Mouse (Mus musculus): Measurements from ENCODE around the gene Olfr1116.
"Not testable (repeated sequence)": the region's sequence is repeated elsewhere in the genome, so short reads cannot be mapped to it uniquely, and the experiment has no call there.

Olfr1116 gene

DNA sequence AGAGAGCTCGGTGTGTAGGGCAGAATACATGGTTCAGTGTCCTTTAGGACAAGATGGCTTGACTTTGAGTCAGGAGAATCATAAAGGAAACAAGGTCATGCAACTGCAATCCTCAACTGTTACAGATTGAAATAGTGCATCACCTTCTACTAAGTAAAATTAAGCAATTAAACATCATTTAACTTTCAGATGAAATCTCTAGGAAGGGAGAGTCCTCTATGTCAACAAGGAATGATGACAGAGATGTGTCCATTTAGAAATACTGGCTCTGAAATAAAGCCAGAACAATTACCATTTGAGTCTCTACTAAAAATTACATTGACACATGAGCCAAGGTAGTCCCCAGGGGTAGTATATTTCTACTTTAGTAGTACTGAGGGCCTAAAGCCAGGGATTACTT is at the start of gene Olfr1116:
Olfr1116 (plus strand) TSS at position 301 of the 400 bp plus-strand sequence.
- no peak for DNase-seq (ENCODE audit: low read depth, low spot score)
- Histone ChIP-seq H3K27me3 (ENCODE audit: control insufficient read depth, insufficient read depth, low read length, poor library complexity, severe bottlenecking) (no peaks in the 10 kb centered on the region), H3K36me3 (ENCODE audit: control insufficient read depth, insufficient read depth, low read length, poor library complexity, severe bottlenecking) (no peaks in the 10 kb centered on the region)

DNA sequence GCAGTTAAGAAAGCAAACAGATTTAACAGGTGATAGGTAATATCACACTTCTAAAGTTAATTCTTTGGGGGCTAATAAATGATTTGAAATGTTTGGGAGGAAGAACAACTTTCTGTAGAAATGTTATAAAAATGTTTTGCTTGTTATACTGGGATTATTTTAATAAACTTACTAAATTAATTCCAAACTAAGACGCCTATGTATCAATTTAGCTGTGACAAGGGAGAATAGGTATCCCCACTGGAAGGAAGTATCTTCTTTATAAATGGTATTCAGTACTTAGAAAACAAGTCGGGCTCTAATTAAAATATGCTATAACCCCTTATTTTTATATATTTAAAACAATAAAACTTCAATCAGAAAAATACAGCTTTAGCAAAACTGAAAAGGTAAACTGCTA is 19.6 kb upstream of the Olfr1116 start, which contains the start of gene Olfr1115:
Olfr1115 (plus strand) TSS at position 301 of the 400 bp plus-strand sequence.
- DNase-seq (ENCODE audit: low read depth, low spot score) = no peak
- H3K36me3 ChIP-seq (ENCODE audit: control insufficient read depth, insufficient read depth, low read length, poor library complexity, severe bottlenecking) = no peaks in the 10 kb centered on the region

DNA sequence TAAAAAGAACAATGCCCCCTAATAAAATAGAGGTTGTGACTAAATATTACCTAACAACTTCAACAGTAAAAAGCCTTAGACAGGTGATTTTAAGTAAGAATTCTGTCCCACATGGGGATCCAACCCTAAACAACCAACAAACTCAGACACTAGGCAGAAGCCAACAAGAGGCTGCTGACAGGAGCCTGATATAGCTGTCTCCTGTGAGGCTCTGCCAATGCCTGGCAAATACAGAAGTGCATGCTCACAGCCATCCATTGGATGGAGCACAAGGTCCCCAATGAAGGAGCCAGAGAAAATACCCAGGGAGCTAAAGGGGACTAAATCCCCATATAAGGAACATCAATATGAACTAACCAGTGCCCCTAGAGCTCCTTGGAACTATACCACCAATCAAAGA is 26.6 kb downstream of the Olfr1116 start:
- not testable (repeated sequence) for H3K27me3 ChIP-seq (ENCODE audit: control insufficient read depth, insufficient read depth, low read length, poor library complexity, severe bottlenecking); H3K36me3 ChIP-seq (ENCODE audit: control insufficient read depth, insufficient read depth, low read length, poor library complexity, severe bottlenecking); DNase-seq (ENCODE audit: low read depth, low spot score)

More for the DNA sequence above, 19.6 kb upstream of the Olfr1116 start, which contains the start of gene Olfr1115:
- no peaks in the 10 kb centered on the region for H3K27me3 ChIP-seq (ENCODE audit: control insufficient read depth, insufficient read depth, low read length, poor library complexity, severe bottlenecking)

DNA sequence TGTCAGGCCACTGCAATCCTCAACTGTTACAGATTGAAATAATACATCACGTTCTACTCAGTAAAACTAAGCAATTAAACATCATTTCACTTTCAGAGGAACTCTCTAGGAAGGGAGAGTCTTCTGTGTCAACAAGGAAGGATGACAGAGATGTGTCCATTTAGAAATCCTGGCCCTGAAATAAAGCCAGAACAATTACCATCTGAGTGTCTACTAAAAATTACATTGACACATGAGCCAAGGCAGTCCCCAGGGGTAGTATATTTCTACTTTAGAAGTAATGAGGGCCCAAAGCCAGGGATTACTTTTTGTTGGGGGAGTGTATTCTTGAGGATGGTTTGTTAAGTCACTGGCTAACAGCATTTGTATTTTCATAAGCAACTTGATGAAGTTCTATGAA is 39.9 kb downstream of the Olfr1116 start, which contains the start of gene Olfr1118:
Olfr1118 (plus strand) TSS at position 301 of the 400 bp plus-strand sequence.
- no peak for DNase-seq (ENCODE audit: low read depth, low spot score)
- no peaks in the 10 kb centered on the region for H3K27me3 ChIP-seq (ENCODE audit: control insufficient read depth, insufficient read depth, low read length, poor library complexity, severe bottlenecking)

More for the DNA sequence above, 39.9 kb downstream of the Olfr1116 start, which contains the start of gene Olfr1118:
- no peaks in the 10 kb centered on the region for H3K36me3 ChIP-seq (ENCODE audit: control insufficient read depth, insufficient read depth, low read length, poor library complexity, severe bottlenecking)
